Mouse (Mus musculus): ENCODE measurements around the gene Lrrfip1. TPM values are rescaled to one million over a fixed set of nuclear protein-coding genes. Genes with fewer than 3 reads are reported as not detected.
A peak's percentile ranks its signal among the peaks of the same experiment; 100 is the strongest.

Gene Lrrfip1
- polyA plus RNA-seq, 1 experiment, result 12.2 TPM

DNA sequence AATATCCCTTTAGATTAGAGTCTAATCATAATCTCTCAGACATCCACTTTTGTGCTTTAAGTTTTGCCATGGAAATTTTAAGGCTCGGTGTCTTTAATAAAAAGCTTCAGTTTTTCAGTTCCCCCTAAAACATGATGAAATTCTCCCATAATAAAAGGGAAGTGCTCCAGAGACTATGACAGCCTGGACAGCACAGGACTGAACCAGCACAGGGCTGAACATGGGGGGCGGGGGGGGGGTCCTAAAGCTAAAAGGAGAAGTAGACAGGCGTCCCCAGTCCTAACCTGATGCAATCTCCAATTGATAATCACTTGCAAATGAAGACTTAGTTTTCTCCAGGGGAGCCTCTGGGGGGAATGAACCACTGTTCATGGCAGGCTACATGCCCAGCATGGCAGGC is 36.0 kb downstream of the Lrrfip1 start:
- Histone ChIP-seq H3K4me3 (replicated peaks) (no peak overlapping the region), H3K4me1 (peaks cover 71% of the 10 kb centered on the region)
- TF ChIP-seq FLI1 (IDR thresholded peaks at IDR 0.05; ENCODE audit: low read length) (no peak), GATA1 (IDR thresholded peaks at IDR 0.05; ENCODE audit: borderline replicate concordance, low read length) (no peak)

DNA sequence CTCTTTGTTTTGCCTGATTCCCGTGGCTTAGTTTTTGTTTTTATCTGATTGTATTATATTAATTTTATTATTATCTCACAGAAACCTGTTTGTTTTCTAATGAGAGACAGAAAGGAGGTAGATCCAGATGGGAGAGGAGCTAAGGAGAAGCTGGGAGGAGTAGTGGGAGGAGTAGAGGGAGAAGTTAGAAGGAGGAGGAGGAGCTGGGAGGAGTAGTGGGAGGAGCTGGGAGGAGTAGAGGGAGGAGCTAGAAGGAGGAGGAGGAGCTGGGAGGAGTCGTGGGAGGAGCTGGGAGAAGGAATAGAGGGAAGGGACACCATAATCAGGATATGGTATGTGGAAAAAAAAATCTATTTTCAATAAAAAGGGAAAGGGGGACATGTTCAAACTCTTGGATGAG is 36.7 kb downstream of the Lrrfip1 start:
- no peak overlapping the region for H3K4me3 ChIP-seq (replicated peaks)
- H3K4me1 ChIP-seq, result peaks cover 74% of the 10 kb centered on the region
- peaks cover 19% of the 10 kb centered on the region for H3K36me3 ChIP-seq (replicated peaks; ENCODE audit: low read length)
- TF ChIP-seq GATA1 (IDR thresholded peaks at IDR 0.05; ENCODE audit: borderline replicate concordance, low read length), result no peak
- TF ChIP-seq FLI1 (IDR thresholded peaks at IDR 0.05; ENCODE audit: low read length), result no peak
- H3K9me3 ChIP-seq, result peaks cover 9% of the 10 kb centered on the region
- no peaks in the 10 kb centered on the region for H3K27me3 ChIP-seq (replicated peaks)

More for the DNA sequence above, 36.0 kb downstream of the Lrrfip1 start:
- H3K9me3 ChIP-seq, result peaks cover 9% of the 10 kb centered on the region
- no peaks in the 10 kb centered on the region for H3K27me3 ChIP-seq (replicated peaks)
- H3K36me3 ChIP-seq (replicated peaks; ENCODE audit: low read length), result peaks cover 24% of the 10 kb centered on the region

DNA sequence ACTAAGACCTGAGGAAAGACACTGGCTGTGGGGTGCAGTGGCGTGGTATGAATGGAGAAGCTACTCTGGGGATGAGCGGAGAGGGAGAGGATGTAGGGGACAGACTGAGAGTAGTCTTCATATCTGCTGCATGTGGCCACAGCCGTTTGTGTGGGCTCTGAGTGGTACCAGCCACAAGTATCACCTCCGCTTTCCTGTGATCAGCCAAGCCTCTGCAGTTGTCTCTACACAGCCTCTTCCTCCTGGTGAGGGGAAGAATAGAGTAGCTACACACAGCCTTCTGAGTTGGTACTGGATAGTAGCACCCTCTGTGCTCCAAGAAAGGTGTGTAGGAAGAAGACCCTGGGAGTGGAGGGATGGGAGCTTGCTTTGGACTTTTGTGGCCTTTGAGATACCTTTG is 38.7 kb downstream of the Lrrfip1 start:
- Histone ChIP-seq H3K27me3 (replicated peaks) (no peaks in the 10 kb centered on the region), H3K4me1 (peaks cover 79% of the 10 kb centered on the region), H3K9me3 (peaks cover 4% of the 10 kb centered on the region; the same call in 1 of the 2 replicates), H3K4me3 (replicated peaks) (no peak overlapping the region), H3K36me3 (replicated peaks; ENCODE audit: low read length) (peaks cover 9% of the 10 kb centered on the region)
- TF ChIP-seq FLI1 (IDR thresholded peaks at IDR 0.05; ENCODE audit: low read length), result no peak
- TF ChIP-seq GATA1 (IDR thresholded peaks at IDR 0.05; ENCODE audit: borderline replicate concordance, low read length), result no peak

DNA sequence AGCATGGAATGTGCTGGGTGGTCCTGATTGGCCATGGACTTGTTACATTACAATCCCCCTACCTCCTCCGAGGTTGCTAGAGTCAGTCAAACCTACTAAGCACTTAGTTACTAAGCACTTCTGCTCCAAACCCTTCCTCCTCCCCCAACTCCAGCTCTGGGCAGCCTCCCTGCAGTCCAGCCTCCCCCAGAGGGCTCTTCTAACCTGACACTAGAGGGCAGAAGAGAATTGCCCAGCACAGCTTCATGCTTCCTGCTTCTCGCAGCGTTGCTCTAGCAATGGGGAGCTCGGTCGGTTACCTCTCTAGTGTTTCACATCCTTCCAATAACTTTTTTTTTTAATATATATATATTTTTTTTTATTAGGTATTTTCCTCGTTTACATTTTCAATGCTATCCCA is 39.5 kb downstream of the Lrrfip1 start:
- Histone ChIP-seq H3K36me3 (replicated peaks; ENCODE audit: low read length) (peaks cover 6% of the 10 kb centered on the region), H3K4me3 (replicated peaks) (peak overlapping the region; percentile 29), H3K9me3 (peaks cover 4% of the 10 kb centered on the region; the same call in 1 of the 2 replicates), H3K4me1 (peaks cover 74% of the 10 kb centered on the region), H3K27me3 (replicated peaks) (no peaks in the 10 kb centered on the region)
- TF ChIP-seq FLI1 (IDR thresholded peaks at IDR 0.05; ENCODE audit: low read length) (no peak), GATA1 (IDR thresholded peaks at IDR 0.05; ENCODE audit: borderline replicate concordance, low read length) (no peak)

DNA sequence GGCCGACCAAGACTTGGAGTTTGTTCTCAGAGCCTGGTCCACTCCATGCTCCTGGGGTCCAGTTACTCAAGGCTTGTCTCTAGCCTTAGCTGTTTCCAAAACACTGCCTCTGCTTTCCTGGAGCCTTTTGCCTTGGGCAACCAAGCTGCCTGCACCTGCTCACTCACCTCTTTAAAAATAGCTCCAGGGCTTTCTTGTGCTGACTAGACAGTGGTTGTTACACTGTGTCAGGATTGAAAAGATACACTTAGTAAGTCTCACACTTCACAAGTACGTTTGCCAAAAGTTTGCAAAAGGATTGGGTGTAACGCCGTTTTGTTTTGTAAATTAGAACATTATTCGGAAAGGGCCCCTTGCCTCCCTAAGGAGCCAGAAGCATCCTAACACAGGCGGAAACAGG is 40.0 kb downstream of the Lrrfip1 start:
- H3K4me3 ChIP-seq (replicated peaks), result no peak overlapping the region
- peaks cover 2% of the 10 kb centered on the region for H3K36me3 ChIP-seq (replicated peaks; ENCODE audit: low read length)
- TF ChIP-seq FLI1 (IDR thresholded peaks at IDR 0.05; ENCODE audit: low read length) (no peak), GATA1 (IDR thresholded peaks at IDR 0.05; ENCODE audit: borderline replicate concordance, low read length) (no peak)
- H3K4me1 ChIP-seq, result peaks cover 74% of the 10 kb centered on the region
- no peaks in the 10 kb centered on the region for H3K27me3 ChIP-seq (replicated peaks)
- H3K9me3 ChIP-seq, result peaks cover 3% of the 10 kb centered on the region; the same call in 1 of the 2 replicates

DNA sequence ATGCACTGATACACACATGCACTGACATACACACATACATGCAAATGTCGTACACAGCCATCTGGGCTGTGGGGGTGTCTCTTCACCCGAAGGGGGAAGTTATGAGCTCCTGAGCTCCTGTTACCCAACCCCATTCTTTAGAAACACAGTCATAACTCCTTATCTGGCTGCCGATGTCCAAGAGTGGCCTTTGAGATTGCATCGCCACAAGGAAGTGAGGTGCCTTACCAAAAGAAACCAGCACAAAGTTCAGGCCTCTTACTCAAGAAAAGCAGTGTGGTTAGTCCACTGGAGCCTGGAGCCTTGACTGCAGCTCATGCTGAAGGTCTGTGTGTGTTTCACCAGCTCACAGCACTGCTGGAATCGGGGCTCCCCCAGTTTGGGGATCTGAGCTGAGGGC is 43.1 kb downstream of the Lrrfip1 start:
- no peaks in the 10 kb centered on the region for H3K9me3 ChIP-seq
- no peaks in the 10 kb centered on the region for H3K36me3 ChIP-seq (replicated peaks; ENCODE audit: low read length)
- TF ChIP-seq FLI1 (IDR thresholded peaks at IDR 0.05; ENCODE audit: low read length) (no peak), GATA1 (IDR thresholded peaks at IDR 0.05; ENCODE audit: borderline replicate concordance, low read length) (no peak)
- peaks cover 2% of the 10 kb centered on the region for H3K27me3 ChIP-seq (replicated peaks)
- peaks cover 73% of the 10 kb centered on the region for H3K4me1 ChIP-seq
- H3K4me3 ChIP-seq (replicated peaks), result peak overlapping the region; percentile 69

DNA sequence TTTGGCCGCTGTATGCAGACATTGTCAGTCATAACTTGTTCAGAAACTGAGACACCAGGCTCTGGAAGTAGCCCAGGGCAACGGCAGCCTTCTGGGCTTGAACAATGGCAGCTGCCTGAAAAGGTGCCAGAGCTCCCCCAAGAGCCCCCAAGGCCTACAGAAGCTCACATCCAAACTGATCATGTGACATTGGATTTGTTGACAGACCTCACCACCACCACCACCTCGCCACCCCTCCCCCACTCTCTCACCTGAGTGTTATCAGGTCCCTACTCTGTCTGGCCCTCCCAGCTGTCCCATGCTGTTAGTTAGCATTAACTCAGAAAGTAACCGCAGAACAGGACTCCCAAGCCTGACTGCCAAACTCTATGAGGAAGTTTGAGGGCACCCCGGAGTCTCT is 44.7 kb downstream of the Lrrfip1 start:
- no peaks in the 10 kb centered on the region for H3K9me3 ChIP-seq
- peaks cover 63% of the 10 kb centered on the region for H3K4me1 ChIP-seq
- no peak overlapping the region for H3K4me3 ChIP-seq (replicated peaks)
- TF ChIP-seq FLI1 (IDR thresholded peaks at IDR 0.05; ENCODE audit: low read length), result no peak
- TF ChIP-seq GATA1 (IDR thresholded peaks at IDR 0.05; ENCODE audit: borderline replicate concordance, low read length), result no peak
- no peaks in the 10 kb centered on the region for H3K36me3 ChIP-seq (replicated peaks; ENCODE audit: low read length)
- peaks cover 6% of the 10 kb centered on the region for H3K27me3 ChIP-seq (replicated peaks)

- no peak for TF ChIP-seq GATA1 (IDR thresholded peaks at IDR 0.05; ENCODE audit: borderline replicate concordance, low read length)
- TF ChIP-seq FLI1 (IDR thresholded peaks at IDR 0.05; ENCODE audit: low read length), result no peak
- no peaks in the 10 kb centered on the region for H3K9me3 ChIP-seq
- peaks cover 59% of the 10 kb centered on the region for H3K4me1 ChIP-seq
- no peaks in the 10 kb centered on the region for H3K36me3 ChIP-seq (replicated peaks; ENCODE audit: low read length)
- H3K4me3 ChIP-seq (replicated peaks), result no peak overlapping the region
- peaks cover 6% of the 10 kb centered on the region for H3K27me3 ChIP-seq (replicated peaks)
These were observed 45.6 kb downstream of the Lrrfip1 start for GRCm38 (mm10) chr1:91044176-91044575.

GRCm38 (mm10) chr1:91044648-91045047 is 46.1 kb downstream of the Lrrfip1 start:
- Histone ChIP-seq H3K9me3 (no peaks in the 10 kb centered on the region), H3K4me1 (peaks cover 59% of the 10 kb centered on the region), H3K36me3 (replicated peaks; ENCODE audit: low read length) (no peaks in the 10 kb centered on the region), H3K4me3 (replicated peaks) (no peak overlapping the region), H3K27me3 (replicated peaks) (peaks cover 6% of the 10 kb centered on the region)
- TF ChIP-seq FLI1 (IDR thresholded peaks at IDR 0.05; ENCODE audit: low read length) (no peak), GATA1 (IDR thresholded peaks at IDR 0.05; ENCODE audit: borderline replicate concordance, low read length) (no peak)

DNA sequence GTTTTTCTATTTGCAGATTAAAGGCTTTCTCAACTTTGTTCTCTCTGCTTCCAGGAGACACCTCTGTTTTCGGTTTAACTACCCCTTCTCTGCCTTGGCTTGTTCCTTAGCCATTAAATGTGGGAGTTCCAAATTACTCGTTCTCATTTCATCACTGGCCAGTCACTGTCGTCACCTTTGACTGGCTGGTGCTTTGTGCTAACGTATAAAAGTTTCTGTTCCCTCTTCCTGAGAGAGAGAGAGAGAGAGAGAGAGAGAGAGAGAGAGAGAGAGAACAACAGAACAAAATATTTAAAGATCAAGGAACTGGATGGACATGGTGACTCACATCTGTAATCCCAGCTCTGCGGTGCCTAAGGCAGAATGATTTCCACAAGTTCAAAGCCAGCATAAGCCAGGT is 47.7 kb downstream of the Lrrfip1 start:
- no peak overlapping the region for H3K4me3 ChIP-seq (replicated peaks)
- H3K27me3 ChIP-seq (replicated peaks), result peaks cover 6% of the 10 kb centered on the region
- no peaks in the 10 kb centered on the region for H3K36me3 ChIP-seq (replicated peaks; ENCODE audit: low read length)
- H3K4me1 ChIP-seq, result peaks cover 58% of the 10 kb centered on the region
- TF ChIP-seq GATA1 (IDR thresholded peaks at IDR 0.05; ENCODE audit: borderline replicate concordance, low read length) (no peak), FLI1 (IDR thresholded peaks at IDR 0.05; ENCODE audit: low read length) (no peak)
- H3K9me3 ChIP-seq, result no peaks in the 10 kb centered on the region

DNA sequence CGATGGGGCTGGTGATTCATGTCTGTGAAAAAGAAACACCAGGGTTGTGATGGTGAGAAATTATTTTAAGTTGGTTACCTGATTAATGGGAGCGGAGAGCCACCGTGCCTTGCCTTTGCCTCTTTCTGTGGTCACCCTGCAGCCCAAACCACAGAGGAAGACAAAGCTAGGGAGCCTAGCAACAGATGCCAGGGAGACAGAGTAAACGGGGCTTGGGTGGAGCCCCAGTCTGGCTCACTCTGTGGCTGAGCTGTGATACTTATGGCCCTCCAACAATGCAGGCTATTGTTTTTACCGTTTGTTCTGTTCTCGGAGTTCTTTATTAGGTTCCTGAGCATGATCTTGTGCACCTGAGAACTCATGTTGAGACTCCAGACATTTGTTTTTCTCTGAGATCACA is 50.8 kb downstream of the Lrrfip1 start:
- Histone ChIP-seq H3K27me3 (replicated peaks) (peaks cover 6% of the 10 kb centered on the region), H3K4me1 (peaks cover 55% of the 10 kb centered on the region), H3K4me3 (replicated peaks) (no peak overlapping the region), H3K9me3 (no peaks in the 10 kb centered on the region), H3K36me3 (replicated peaks; ENCODE audit: low read length) (no peaks in the 10 kb centered on the region)
- TF ChIP-seq GATA1 (IDR thresholded peaks at IDR 0.05; ENCODE audit: borderline replicate concordance, low read length), result no peak
- no peak for TF ChIP-seq FLI1 (IDR thresholded peaks at IDR 0.05; ENCODE audit: low read length)

Measured in megakaryocyte, embryonic 14.5 days (primary cell).